Mouse (Mus musculus): ENCODE measurements around the gene Oprm1. TPM values are rescaled to one million over a fixed set of nuclear protein-coding genes. Genes with fewer than 3 reads are reported as not detected.

Oprm1 gene
- polyA plus RNA-seq (2021; fragmentation: Nextera tagmentation): 3.4 and 4.3 TPM in 2 replicates
- long read RNA-seq, experiment 1, partial matches to known transcripts: 3 of 10 reads
- long read RNA-seq, experiment 1, other reads (novel, unspliced or antisense): 7 of 10 reads
- long read RNA-seq, experiment 2, partial matches to known transcripts: 0 of 14 reads
- long read RNA-seq, experiment 2, other reads (novel, unspliced or antisense): 14 of 14 reads

DNA sequence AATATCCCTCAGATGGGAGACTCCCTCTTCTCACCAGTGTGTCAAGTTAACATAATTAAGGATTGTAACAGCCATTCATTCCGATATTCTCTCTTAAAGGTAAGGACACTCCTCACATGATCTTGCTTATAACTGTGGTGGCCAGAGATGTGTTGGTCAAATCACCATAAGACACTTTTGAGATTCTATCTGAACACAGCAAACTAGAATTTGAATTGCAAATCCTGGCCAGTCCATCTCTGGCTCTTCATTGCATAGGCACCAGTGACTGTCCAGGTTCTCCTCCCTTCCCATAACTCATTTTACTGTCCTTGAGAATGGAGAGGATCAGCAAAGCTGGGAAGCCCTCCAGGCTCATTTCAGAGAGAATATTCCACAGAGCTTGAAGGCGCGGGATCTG is at the start of gene Oprm1:
Gene Oprm1, plus strand, starts transcription at position 301 of the 400 bp plus-strand sequence.

GRCm38 (mm10) chr10:6761287-6761811 is 3.0 kb downstream of the Oprm1 start, which contains the start of gene Gm10945:
Gene Gm10945, minus strand, starts transcription at chr10:6761761.

GRCm38 (mm10) chr10:7052315-7053017 is 294.2 kb downstream of the Oprm1 start, which contains the start of gene Ipcef1:
Gene Ipcef1, minus strand, starts transcription at chr10:7052478.

Other genes with a start within 250 kb of the Oprm1 start
- not detected in 2 replicates for gene Gm10945, start 3.3 kb downstream of the Oprm1 start, polyA plus RNA-seq (2021; fragmentation: Nextera tagmentation)